Mouse (Mus musculus): ENCODE measurements around the gene Crispld2. TPM values are rescaled to one million over a fixed set of nuclear protein-coding genes. Genes with fewer than 3 reads are reported as not detected.

Crispld2 gene
- polyA plus RNA-seq, 1 experiment from 2014 or later: 1.7 TPM

DNA sequence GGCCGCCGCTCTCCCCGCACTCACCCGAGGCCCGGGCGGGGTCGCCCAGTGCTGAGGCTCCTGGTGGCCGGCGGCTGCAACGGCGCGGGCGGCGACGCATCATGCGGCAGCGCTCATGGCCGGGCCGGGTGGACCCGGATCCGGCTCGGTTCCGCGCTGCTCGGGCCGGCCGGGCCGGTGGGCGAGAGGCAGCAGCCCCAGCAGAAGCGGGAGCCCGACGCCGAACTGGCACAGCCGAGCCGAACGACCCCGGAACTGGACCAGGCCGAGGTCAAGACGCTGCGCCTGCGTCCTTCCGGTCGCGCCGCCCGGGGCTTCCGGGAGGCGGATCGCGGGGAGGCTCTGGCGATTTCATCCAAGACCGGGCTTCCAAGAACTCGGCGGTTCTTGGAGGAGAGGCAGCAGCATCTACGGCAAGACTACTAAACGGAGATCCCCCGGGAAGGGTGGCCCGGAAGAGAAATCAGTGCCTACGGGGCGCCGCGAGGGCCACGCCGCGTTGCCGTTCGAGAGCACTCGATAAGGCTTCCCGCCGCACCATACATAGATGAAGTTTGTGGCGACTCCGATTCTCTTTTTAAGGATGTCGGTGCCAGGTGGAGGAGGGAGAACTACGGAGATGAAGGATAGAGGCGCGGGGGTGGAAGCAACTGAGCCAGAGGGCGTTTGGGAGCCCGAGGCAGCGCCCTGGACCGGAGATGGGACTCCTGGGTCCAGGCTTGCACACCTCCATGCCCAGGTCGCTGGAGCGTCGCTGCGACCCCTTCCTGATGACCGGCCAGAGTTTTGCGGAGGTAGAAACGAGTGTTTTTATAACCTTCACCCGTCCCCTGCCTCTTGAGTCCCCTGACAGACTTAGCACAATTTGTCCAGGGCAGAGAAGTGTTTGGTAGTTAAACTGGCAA lies 109.1 kb downstream of the Crispld2 start, which contains the start of gene Zdhhc7:
Zdhhc7 (minus strand) TSS at position 415 of the 905 bp plus-strand sequence.
- Histone ChIP-seq H3K9me3 (replicated peaks; ENCODE audit: control insufficient read depth, low read length) (no peaks in the 10 kb centered on the region), H3K4me2 (peak within 1 kb of the TSS; percentile 79), H3K9ac (ENCODE audit: low read depth, low read length) (peak within 1 kb of the TSS; percentile 91), H3K27ac (ENCODE audit: low read depth, low read length) (peak within 1 kb of the TSS; percentile 81), H3K4me3 (ENCODE audit: low read depth, low read length) (peak within 1 kb of the TSS; percentile 99), H3K27me3 (ENCODE audit: control insufficient read depth, insufficient read depth, low read length) (no peaks in the 10 kb centered on the region), H3K4me1 (ENCODE audit: control insufficient read depth, insufficient read depth, low read length) (peaks cover 16% of the 10 kb centered on the region), H3K36me3 (ENCODE audit: control insufficient read depth, insufficient read depth, low read length) (no peaks in the 10 kb centered on the region)
- ATAC-seq (replicated peaks; ENCODE audit: insufficient number of reproducible peaks, low FRiP score, low TSS enrichment): peak; percentile 68
- WGBS (ENCODE audit: insufficient replicate concordance): 0% methylated on average over 81 of the region's 88 CpGs

Other genes starting within 250 kb of the Crispld2 start
- gene Tldc1, start 214.0 kb upstream of the Crispld2 start, polyA plus RNA-seq (2014; fragmentation: Nextera tagmentation; extraction: Ambion mirVana): 10.2 and 12.9 TPM in 2 replicates
- 110 and 142 TPM in 2 replicates for gene Cotl1, start 151.9 kb upstream of the Crispld2 start, polyA plus RNA-seq (2014; fragmentation: Nextera tagmentation; extraction: Ambion mirVana)
- gene Klhl36, start 130.2 kb upstream of the Crispld2 start, polyA plus RNA-seq (2014; fragmentation: Nextera tagmentation; extraction: Ambion mirVana): 8.6 and 8.9 TPM in 2 replicates
- 99.2 and 104 TPM in 2 replicates for gene Usp10, start 82.1 kb upstream of the Crispld2 start, polyA plus RNA-seq (2014; fragmentation: Nextera tagmentation; extraction: Ambion mirVana)
- 6.4 TPM in 1 of 2 replicates, not detected in the other for gene Gm20388, start 81.6 kb upstream of the Crispld2 start, polyA plus RNA-seq (2014; fragmentation: Nextera tagmentation; extraction: Ambion mirVana)
- 24.7 and 29.1 TPM in 2 replicates for gene Zdhhc7, start 109.0 kb downstream of the Crispld2 start, polyA plus RNA-seq (2014; fragmentation: Nextera tagmentation; extraction: Ambion mirVana)
- 8.4 and 13.5 TPM in 2 replicates for gene 6430548M08Rik, start 121.7 kb downstream of the Crispld2 start, polyA plus RNA-seq (2014; fragmentation: Nextera tagmentation; extraction: Ambion mirVana)
- 0.41 TPM in 1 of 2 replicates, not detected in the other for gene Fam92b, start 185.0 kb downstream of the Crispld2 start, polyA plus RNA-seq (2014; fragmentation: Nextera tagmentation; extraction: Ambion mirVana)
- 12.8 and 12.9 TPM in 2 replicates for gene Gse1, start 236.0 kb downstream of the Crispld2 start, polyA plus RNA-seq (2014; fragmentation: Nextera tagmentation; extraction: Ambion mirVana)